Mouse (Mus musculus) bone marrow macrophage, adult 2 months (primary cell): ENCODE data around the gene Armc8. TPM values are rescaled to one million over a fixed set of nuclear protein-coding genes. Genes with fewer than 3 reads are reported as not detected.

Experiments used
- H3K27ac ChIP-seq: 2 replicates; pipeline ENCODE4 v1.5.1; 2012; ENCODE audit warnings: low read depth, low read length; ENCODE audit not compliant: insufficient read depth
- H3K4me1 ChIP-seq: 2 replicates; pipeline ENCODE4 v1.6.1; 2012; ENCODE audit warnings: low read length; ENCODE audit not compliant: control insufficient read depth, insufficient read depth
- H3K4me3 ChIP-seq: 2 replicates; pipeline ENCODE4 v1.5.1; 2012; ENCODE audit warnings: mild to moderate bottlenecking, low read length, moderate library complexity; ENCODE audit not compliant: insufficient read depth
- CTCF ChIP-seq: IDR thresholded peaks from 2 replicates; pipeline ENCODE4 v1.5.1; 2012; ENCODE audit warnings: low read depth, mild to moderate bottlenecking, low read length, moderate library complexity
- POLR2A ChIP-seq: IDR thresholded peaks from 2 replicates; pipeline ENCODE4 v1.6.1; 2012; ENCODE audit warnings: mild to moderate bottlenecking, low read depth, low read length, borderline replicate concordance
- polyA plus RNA-seq: library from polyadenylated mRNA; stranded (reverse); fragments of >200 nt; gene quantifications from 2 replicates; pipeline ENCODE4 v1.2.4, GENCODE M21; 2012; ENCODE audit not compliant: missing spikeins, insufficient read depth, insufficient read length

Gene Armc8
- polyA plus RNA-seq, 1 experiment: 17.4 TPM

DNA sequence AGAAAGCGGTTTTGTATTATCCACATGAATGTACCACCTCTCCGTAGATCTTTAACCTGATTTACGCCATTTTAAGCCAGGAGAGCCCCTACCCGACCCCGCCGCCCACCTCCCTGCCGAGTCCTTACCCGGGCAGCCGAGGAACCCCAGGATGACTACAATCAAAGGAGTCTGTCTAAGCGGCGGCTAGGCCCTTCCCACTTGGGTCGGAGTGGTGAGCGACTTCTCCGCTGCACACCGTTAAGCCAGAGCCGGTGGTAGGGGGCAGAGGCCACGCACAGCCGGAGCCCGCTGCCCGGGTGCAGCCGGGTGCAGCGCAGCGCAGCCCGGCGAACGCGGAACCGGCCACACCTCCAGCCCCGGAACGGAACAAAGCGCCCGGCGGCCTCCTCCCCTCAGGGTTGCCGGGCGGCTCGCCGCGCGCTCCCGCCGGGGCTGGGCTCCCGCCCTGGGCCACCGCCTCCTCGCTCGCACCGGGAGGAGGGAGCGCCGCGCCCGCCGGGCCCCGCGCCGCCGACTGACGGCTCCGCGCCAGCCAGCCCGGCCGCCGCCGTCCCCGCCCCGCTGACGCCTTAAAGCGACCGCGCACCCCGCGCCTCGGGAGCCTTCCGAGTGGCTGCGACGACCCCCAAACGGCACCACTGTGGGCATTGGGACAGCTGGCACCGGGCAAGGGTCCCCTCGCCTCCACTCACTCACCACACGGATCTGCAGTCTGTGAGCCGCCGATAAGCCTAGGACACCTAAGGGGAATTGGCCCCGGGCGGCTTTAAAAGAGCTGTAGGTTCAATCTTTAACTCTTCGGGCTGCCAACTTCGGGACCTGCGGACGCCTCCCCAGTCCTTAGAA lies 132.3 kb downstream of the Armc8 start:
- TF ChIP-seq POLR2A (no peak), CTCF (no peak)
- Histone ChIP-seq H3K4me1 (no peaks in the 10 kb centered on the region), H3K4me3 (peak overlapping the region; percentile 80), H3K27ac (no peak overlapping the region)

DNA sequence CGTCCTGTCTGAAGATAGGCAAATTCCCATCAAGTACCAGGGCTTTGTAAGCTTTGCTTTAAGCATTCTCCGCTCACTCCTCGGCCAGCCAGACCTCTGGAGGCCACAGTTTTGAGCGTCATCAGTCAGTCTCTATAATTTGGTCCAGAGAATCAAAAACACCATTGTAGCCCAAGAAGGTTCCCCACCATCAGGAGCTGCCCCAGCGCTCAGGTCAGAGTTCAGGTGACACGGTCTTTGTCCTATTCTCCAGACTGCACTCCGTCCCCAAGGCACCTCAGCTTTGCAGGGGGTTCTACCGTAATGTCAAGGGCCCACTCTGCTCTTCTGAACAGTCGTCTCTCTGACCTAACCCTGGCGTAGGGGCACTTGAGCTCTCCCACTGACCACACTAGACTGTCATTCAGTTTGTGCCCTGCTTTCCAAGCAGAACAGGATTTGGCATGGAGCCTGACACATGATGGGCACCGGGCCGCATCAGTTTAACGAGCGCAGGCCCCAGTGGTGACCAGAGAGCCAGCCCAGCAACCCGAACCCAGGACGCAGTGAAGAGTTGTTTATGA lies 133.0 kb downstream of the Armc8 start:
- no peak for TF ChIP-seq POLR2A
- no peak for TF ChIP-seq CTCF
- peak overlapping the region; percentile 80 for H3K4me3 ChIP-seq
- no peak overlapping the region for H3K27ac ChIP-seq
- H3K4me1 ChIP-seq: no peaks in the 10 kb centered on the region

DNA sequence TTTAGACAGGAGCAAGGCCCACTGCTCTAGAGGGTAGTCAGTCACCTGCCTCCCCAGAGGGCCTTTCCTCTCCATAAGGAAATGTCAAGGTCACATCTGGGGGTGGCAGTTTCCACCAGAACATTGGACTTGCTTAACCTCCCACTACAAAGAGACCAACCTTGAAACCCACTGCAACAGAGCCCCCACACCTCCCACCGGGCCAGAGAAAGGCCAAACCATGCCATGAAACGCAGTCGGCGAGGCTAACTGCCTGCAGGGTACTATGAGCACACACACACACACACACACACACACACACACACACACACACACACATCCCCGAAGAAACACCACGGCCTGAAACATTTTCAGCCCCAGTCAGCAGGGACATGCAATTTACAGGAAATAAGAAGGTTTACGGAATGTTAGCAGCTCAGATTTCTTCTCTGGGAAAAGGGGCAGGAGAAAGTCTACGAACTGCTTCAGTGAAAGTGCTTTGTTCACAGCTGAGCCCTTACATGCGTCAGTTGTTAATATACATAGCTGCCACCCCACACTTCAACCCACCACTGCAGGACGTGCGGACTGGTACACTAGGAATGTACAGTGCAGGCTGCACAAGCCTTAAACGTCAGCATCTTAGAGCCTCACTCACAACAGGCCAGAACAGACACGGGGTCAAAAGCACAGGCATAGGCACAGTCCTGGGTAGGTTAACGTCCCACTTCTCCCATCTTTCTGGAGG lies 133.6 kb downstream of the Armc8 start:
- Histone ChIP-seq H3K27ac (no peak overlapping the region), H3K4me3 (no peak overlapping the region)

DNA sequence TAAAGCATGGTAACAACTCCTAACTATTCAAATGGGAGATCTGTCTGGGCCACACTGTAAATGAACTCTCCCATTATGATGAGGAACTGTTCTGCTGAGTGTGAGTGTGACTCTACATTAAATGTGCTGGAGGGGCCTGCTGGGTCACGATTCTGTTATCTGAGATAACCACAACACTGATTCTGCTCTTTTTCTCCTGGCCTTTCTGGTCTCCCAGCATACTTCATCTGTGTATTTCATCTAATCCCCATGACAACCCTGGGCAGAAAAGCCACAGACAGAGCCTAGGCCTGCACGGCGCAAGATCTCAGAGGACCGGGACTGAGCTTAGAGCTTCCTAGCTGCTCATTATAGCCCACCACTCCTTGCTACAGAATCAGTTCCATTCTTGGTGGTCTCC lies 136.2 kb downstream of the Armc8 start:
- H3K4me1 ChIP-seq: no peaks in the 10 kb centered on the region
- no peak overlapping the region for H3K4me3 ChIP-seq
- no peak overlapping the region for H3K27ac ChIP-seq
- TF ChIP-seq CTCF (no peak), POLR2A (no peak)

More for the DNA sequence above, 133.6 kb downstream of the Armc8 start:
- TF ChIP-seq POLR2A: no peak
- TF ChIP-seq CTCF: no peak
- H3K4me1 ChIP-seq: no peaks in the 10 kb centered on the region

DNA sequence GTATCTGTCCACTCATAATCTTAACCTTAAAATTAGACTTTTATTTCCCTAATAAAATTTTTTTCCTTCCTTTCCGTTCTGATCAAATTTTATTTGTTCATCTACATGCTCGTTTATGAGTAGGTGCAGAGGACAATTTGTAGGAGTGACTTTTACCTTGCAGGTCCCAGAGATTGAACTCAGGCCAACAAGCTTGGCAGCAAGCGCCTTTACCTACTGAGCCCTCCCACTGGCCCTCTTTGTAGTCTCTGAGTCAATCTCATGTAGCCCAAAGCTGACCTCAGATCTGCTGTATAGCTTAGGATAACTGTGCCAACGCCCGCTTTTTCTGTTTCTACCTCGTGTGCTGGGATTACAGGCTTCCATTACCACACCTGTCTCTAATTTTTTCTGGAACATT lies 136.7 kb downstream of the Armc8 start:
- Histone ChIP-seq H3K27ac (no peak overlapping the region), H3K4me1 (no peaks in the 10 kb centered on the region), H3K4me3 (no peak overlapping the region)
- TF ChIP-seq CTCF (no peak), POLR2A (no peak)

DNA sequence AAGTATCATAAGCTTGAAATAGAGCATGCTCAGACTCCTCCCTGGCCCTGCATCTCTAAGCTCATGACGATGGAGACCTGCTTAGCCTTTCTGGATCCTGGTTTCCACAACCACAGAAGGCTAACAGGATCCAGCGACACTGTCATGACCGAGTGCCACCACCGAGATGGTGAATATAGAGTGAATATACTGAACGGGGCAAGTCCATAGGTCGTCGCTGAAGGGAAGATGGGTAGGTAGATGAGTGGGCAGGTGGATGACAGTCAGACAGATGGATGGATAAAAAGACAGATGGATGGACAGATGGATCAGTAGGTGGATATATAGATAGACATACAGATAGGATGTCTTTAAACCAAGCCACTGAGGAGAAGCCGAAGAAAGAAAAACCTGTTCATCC lies 137.4 kb downstream of the Armc8 start:
- H3K4me1 ChIP-seq: no peaks in the 10 kb centered on the region
- no peak overlapping the region for H3K4me3 ChIP-seq
- H3K27ac ChIP-seq: no peak overlapping the region
- TF ChIP-seq POLR2A: no peak
- TF ChIP-seq CTCF: no peak

DNA sequence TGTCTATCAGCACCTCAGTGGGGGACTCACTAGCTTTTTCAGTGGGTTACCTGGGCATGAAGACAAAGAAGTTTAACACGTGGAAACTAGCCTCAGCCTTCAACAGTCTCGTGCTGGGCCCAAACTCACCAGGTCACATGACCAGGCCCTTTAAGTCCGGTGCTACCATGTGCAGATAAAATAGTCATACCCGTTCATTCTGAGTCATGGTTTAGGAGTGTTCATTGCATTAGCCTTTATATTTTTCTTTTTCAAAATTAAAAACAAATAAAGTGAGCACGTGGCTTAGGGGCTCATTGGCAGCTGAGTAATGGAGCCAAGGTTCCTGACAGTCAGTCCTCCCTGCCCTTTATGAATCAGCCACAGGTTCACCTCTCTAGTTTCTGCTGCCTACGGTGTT lies 137.9 kb downstream of the Armc8 start:
- no peaks in the 10 kb centered on the region for H3K4me1 ChIP-seq
- H3K27ac ChIP-seq: no peak overlapping the region
- TF ChIP-seq CTCF: no peak
- no peak for TF ChIP-seq POLR2A
- H3K4me3 ChIP-seq: no peak overlapping the region

DNA sequence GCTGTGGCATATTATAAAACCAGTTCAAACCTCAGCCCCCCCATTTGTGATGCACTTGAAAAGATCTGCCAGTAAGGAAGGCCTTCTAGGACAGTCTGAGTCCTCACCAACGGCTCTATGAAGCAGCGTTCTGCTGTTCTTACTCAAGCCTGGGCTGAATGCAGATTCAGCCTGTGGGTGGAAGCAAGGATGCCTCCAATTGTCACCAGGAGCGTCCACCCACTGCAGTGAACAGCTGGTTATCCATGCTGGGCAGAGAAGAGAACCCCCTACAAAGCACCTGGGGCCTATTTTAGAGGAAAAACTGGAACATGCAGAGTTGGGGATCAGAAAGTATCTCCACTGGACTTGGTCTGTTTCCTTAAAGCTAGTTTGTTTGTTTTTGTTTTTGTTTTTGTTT lies 138.9 kb downstream of the Armc8 start:
- H3K4me1 ChIP-seq: no peaks in the 10 kb centered on the region
- H3K4me3 ChIP-seq: no peak overlapping the region
- TF ChIP-seq CTCF: no peak
- TF ChIP-seq POLR2A: no peak
- no peak overlapping the region for H3K27ac ChIP-seq

DNA sequence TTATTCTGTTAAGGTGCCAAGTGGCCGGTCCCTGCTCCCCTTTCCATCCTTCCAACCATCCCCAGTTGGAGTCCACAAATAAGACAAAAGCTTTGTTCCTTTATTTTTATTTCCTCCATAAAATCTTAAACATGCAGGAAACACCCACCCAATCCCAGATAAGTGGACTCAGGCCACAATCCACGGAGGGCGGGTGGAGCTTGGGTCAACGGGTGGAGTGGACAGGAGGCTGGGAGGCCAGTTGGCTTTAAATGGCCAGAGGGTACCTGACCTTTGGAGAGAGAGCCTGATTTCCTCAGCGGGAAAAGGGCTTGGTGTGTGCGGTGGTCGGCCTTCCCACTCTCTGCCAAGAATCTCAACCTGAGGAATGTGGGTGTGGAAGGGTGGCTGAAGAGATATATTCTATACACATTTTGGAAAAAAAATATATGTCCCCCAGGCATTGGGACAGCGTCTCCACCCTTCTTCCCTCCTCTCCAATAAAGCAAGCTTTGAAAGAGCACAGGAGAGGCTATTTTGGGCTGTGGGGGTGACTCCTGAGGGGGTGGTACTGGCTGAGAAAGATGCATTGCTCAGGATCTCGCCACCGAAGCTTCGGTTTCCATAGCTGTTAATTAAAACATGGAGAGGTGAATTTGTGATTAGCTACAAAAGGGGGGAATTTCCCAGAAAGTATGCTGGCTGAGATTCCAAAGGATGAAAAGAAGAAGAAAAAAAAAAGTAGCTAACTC lies 139.9 kb downstream of the Armc8 start:
- Histone ChIP-seq H3K4me1 (no peaks in the 10 kb centered on the region), H3K4me3 (no peak overlapping the region), H3K27ac (no peak overlapping the region)
- no peak for TF ChIP-seq CTCF
- no peak for TF ChIP-seq POLR2A

Other genes starting within 250 kb of the Armc8 start
- not detected in 2 replicates for gene Esyt3, start 210.3 kb downstream of the Armc8 start, polyA plus RNA-seq
- 3.9 and 4.9 TPM in 2 replicates for gene Mras, start 131.5 kb downstream of the Armc8 start, polyA plus RNA-seq
- gene Nme9, start 117.4 kb downstream of the Armc8 start, polyA plus RNA-seq: not detected in 2 replicates
- 13.2 and 15.7 TPM in 2 replicates for gene Dbr1, start 6.9 kb upstream of the Armc8 start, polyA plus RNA-seq
- not detected in 2 replicates for gene A4gnt, start 43.6 kb upstream of the Armc8 start, polyA plus RNA-seq
- 0.24 TPM in 1 of 2 replicates, not detected in the other for gene Dzip1l, start 60.6 kb upstream of the Armc8 start, polyA plus RNA-seq
- gene Cldn18, start 148.4 kb upstream of the Armc8 start, polyA plus RNA-seq: not detected in 2 replicates